Mouse (Mus musculus) ES-E14 (cell line): ENCODE data around the gene Dab2. TPM values are rescaled to one million over a fixed set of nuclear protein-coding genes. Genes with fewer than 3 reads are reported as not detected.
A peak's percentile ranks its signal among the peaks of the same experiment; 100 is the strongest.

Experiments
- DNase-seq: peaks from one replicate; pipeline ENCODE4 v3.0.0-alpha.2; 2013; ENCODE audit warnings: low read depth, low spot score
- H3K27ac ChIP-seq: 2 replicates; pipeline ENCODE4 v1.5.1; 2012; ENCODE audit warnings: low read depth, mild to moderate bottlenecking, low read length, moderate library complexity, mixed read lengths; ENCODE audit not compliant: poor library complexity, insufficient read depth, severe bottlenecking
- H3K36me3 ChIP-seq: 2 replicates; pipeline ENCODE4 v1.6.1; 2012; ENCODE audit warnings: mild to moderate bottlenecking, low read length, moderate library complexity, mixed read lengths; ENCODE audit not compliant: control insufficient read depth, poor library complexity, insufficient read depth, severe bottlenecking
- H3K4me1 ChIP-seq, 2 experiments: fragments of 150-350 bp in 1 of 2; sonication (generic) in 1 of 2; 2 replicates each; pipeline ENCODE4 v1.6.1; 2012; ENCODE audit warnings: low read length in 2 of 2, mild to moderate bottlenecking in 1 of 2, mixed read lengths in 1 of 2; ENCODE audit not compliant: control insufficient read depth in 2 of 2, insufficient read depth in 2 of 2, poor library complexity in 1 of 2
- H3K4me3 ChIP-seq, 2 experiments: fragments of 150-350 bp in 1 of 2; sonication (generic) in 1 of 2; 2 replicates each; pipeline ENCODE4 v1.5.1; 2012; ENCODE audit warnings: low read length in 2 of 2, low read depth in 1 of 2, mild to moderate bottlenecking in 1 of 2, mixed read lengths in 1 of 2; ENCODE audit not compliant: insufficient read depth in 1 of 2, poor library complexity in 1 of 2, severe bottlenecking in 1 of 2
- H3K9ac ChIP-seq: 2 replicates; pipeline ENCODE4 v1.6.1; 2012; ENCODE audit warnings: low read depth, mild to moderate bottlenecking, low read length, mixed read lengths; ENCODE audit not compliant: poor library complexity, insufficient read depth, severe bottlenecking
- H3K9me3 ChIP-seq: fragments of 150-350 bp; sonication (generic); 2 replicates; pipeline ENCODE4 v1.6.1; 2012; ENCODE audit warnings: low read depth, mild to moderate bottlenecking, low read length; ENCODE audit not compliant: control insufficient read depth, insufficient read depth
- CHD2 ChIP-seq: IDR thresholded peaks from 2 replicates; pipeline ENCODE4 v1.6.1; 2014; ENCODE audit warnings: mild to moderate bottlenecking, low read depth, low read length, inconsistent platforms
- HCFC1 ChIP-seq: IDR thresholded peaks from 2 replicates; pipeline ENCODE4 v1.6.1; 2012; ENCODE audit warnings: low read length, inconsistent platforms, borderline replicate concordance; ENCODE audit not compliant: insufficient read depth
- MAFK ChIP-seq: IDR thresholded peaks from 2 replicates; pipeline ENCODE4 v1.6.1; 2014; ENCODE audit warnings: mild to moderate bottlenecking, low read depth, low read length, inconsistent platforms; ENCODE audit not compliant: insufficient read depth
- ZC3H11A ChIP-seq: IDR thresholded peaks from 2 replicates; pipeline ENCODE4 v1.6.1; 2012; ENCODE audit warnings: low read depth, mild to moderate bottlenecking, inconsistent platforms, low read length, borderline replicate concordance
- ZNF384 ChIP-seq: IDR thresholded peaks from 2 replicates; pipeline ENCODE4 v1.6.1; 2012; ENCODE audit warnings: low read depth, low read length, inconsistent platforms
- in situ Hi-C, 2 experiments: fragments of 600-800 bp; cut with MboI; formaldehyde crosslinking; loops; one replicate each; pipeline ENCODE4 v1.15.1; 2025; ENCODE audit warnings: low sequenced_read_pairs in 2 of 2, inconsistent platforms in 1 of 2; ENCODE audit not compliant: unreplicated experiment in 2 of 2
- total RNA-seq: library from RNA; depleted of rRNA; stranded (reverse); fragments of 300-350 nt; gene quantifications from 2 replicates; pipeline ENCODE4 v1.2.3, GENCODE M21; 2012

Gene Dab2
- total RNA-seq, 1 experiment: 11.5 TPM

DNA sequence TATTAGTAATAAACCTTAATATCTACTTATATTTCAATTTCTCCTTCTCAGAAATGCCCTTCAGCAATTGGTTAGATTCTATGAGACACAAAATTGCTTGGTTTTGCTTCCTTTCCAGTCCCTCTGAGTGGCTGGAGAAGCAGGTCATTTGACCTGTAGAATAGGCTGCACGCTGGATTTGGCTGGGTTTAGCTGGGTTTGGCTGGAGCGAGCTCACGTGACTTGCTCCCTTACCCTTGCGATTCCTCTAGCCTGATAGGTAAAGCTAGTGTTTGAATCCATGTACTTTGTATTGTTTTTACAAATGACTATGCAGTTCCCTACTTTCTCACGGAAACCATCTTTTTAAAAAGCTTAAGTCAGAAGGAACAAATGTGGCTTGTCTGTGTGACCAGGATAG is 76.4 kb downstream of the Dab2 start:
- in situ Hi-C loops: no loop called here
- no peak overlapping the region for H3K4me3 ChIP-seq
- no peak overlapping the region for H3K27ac ChIP-seq
- DNase-seq: peak; percentile 15
- no peaks in the 10 kb centered on the region for H3K4me1 ChIP-seq
- no peaks in the 10 kb centered on the region for H3K36me3 ChIP-seq
- H3K9ac ChIP-seq: no peak overlapping the region
- H3K9me3 ChIP-seq: no peaks in the 10 kb centered on the region
- TF ChIP-seq HCFC1 (no peak), ZC3H11A (no peak), MAFK (no peak), ZNF384 (no peak)

DNA sequence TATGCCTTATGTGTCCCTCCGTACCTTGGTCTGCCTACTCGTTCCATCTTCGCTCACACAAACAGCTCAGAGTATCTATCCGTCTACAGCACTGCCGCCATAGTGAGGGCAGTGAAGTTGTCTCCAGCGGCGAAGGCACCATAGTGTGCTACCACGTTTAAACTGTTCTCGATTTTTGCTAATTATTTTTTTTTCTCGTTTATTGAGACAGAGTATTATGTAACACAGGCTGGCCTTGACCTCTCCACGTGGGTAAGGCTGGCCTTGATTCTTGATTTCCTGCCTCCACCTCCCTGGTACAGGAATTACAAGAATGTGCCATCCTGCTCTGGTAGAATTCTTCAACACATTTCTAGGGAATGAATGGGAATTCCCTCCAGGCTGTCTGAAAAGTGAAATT is 77.2 kb downstream of the Dab2 start:
- H3K36me3 ChIP-seq: no peaks in the 10 kb centered on the region
- no peak overlapping the region for H3K4me3 ChIP-seq
- no peak overlapping the region for H3K27ac ChIP-seq
- TF ChIP-seq ZNF384: no peak
- no peak for TF ChIP-seq ZC3H11A
- TF ChIP-seq HCFC1: no peak
- H3K9me3 ChIP-seq: no peaks in the 10 kb centered on the region
- no peak for DNase-seq
- in situ Hi-C loops: no loop called here
- no peaks in the 10 kb centered on the region for H3K4me1 ChIP-seq
- H3K9ac ChIP-seq: no peak overlapping the region

DNA sequence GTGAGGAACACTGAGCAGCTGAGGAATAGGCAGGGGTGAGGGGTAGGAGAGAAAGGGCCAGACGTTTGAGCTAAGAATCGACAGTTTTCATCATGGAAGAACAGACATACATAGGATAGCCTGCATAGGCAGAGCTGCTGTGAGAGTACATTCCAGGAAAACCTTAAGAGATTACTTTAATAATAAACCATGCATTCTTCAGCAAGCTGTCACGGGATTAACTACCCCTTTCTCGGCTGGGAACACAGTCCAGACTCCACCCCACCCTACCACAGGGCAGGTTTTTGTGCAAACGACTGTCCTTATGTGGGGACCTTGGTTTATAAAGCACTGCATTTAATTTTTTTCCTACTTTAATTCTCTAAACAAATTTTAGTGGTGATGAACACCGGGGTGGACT is 84.4 kb downstream of the Dab2 start:
- in situ Hi-C loops: no loop called here
- Histone ChIP-seq H3K4me3 (no peak overlapping the region), H3K9ac (no peak overlapping the region), H3K27ac (no peak overlapping the region), H3K9me3 (no peaks in the 10 kb centered on the region), H3K4me1 (no peaks in the 10 kb centered on the region), H3K36me3 (no peaks in the 10 kb centered on the region)
- TF ChIP-seq ZNF384 (no peak), HCFC1 (no peak), CHD2 (no peak), MAFK (no peak), ZC3H11A (no peak)
- DNase-seq: no peak

DNA sequence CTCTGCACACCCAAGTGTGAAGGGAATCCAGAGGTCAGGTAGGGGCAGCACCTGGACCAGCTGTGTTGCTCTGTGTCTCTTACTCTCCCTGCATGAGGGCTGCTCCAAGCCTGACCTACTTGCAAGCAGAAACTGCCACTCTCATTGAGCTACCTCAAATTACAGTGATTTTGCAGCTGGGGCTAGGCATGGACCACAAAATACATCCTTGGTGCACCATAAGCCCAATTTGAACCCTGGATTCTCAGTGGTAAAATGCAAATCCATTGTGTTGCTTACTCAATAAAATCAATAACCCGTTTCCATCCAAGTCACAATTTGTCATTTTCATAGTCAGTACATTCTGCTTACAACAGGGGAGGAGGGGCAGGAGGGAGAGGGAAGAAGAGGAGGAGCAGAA is 85.7 kb downstream of the Dab2 start:
- in situ Hi-C loops: no loop called here
- no peak overlapping the region for H3K9ac ChIP-seq
- H3K9me3 ChIP-seq: no peaks in the 10 kb centered on the region
- H3K4me3 ChIP-seq: no peak overlapping the region
- DNase-seq: no peak
- TF ChIP-seq CHD2 (no peak), ZC3H11A (no peak), ZNF384 (no peak), HCFC1 (no peak), MAFK (no peak)
- no peaks in the 10 kb centered on the region for H3K36me3 ChIP-seq
- no peaks in the 10 kb centered on the region for H3K4me1 ChIP-seq
- no peak overlapping the region for H3K27ac ChIP-seq
